Mouse (Mus musculus) left cerebral cortex, postnatal 4 days (tissue): ENCODE measurements around the gene Pdcd2l. TPM values are rescaled to one million over a fixed set of nuclear protein-coding genes. Genes with fewer than 3 reads are reported as not detected.

Experiments
- DNase-seq: peaks from one replicate; pipeline ENCODE4 v3.0.0-alpha.2; 2022
- intact Hi-C: fragments of 180-260 bp; cut with DNase I; formaldehyde crosslinking; loops from one replicate; pipeline ENCODE4 v1.15.1; 2025
- total RNA-seq, 2 experiments: library from RNA; stranded (reverse); gene quantifications; 2 replicates each; pipeline ENCODE4 v1.2.3; 2021

The Pdcd2l gene
- total RNA-seq, 2 experiments from 2014 or later, result 30.4 to 30.6 TPM

DNA sequence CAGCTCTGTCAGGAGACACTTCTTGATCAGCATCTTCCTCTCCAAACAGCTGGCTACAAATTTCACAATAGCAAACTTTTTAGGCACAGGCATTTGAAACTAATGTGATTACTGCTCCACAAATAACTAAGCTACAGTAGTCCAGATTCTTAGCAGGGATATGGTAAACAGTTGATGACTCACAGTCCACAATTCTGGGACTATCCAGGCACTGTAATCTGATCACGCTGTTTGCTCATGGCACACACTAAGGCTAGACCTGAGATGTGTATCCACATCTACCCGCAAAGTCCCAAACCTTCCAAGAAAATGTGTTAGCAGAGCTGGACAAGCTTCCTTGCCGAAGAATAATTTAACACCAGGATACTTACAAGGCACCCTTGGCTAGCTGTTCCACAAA, 38.5 kb downstream of the Pdcd2l start:
- intact Hi-C loops, result no loop called here

GRCm38 (mm10) chr7:34147193-34147592, 49.3 kb downstream of the Pdcd2l start:
- no peak for DNase-seq
- intact Hi-C loops, result no loop called here

More for the DNA sequence above, 38.5 kb downstream of the Pdcd2l start:
- DNase-seq, result no peak

- DNase-seq, result no peak
- intact Hi-C loops, result no loop called here
Observed at GRCm38 (mm10) chr7:34141123-34141522, 55.3 kb downstream of the Pdcd2l start.

DNA sequence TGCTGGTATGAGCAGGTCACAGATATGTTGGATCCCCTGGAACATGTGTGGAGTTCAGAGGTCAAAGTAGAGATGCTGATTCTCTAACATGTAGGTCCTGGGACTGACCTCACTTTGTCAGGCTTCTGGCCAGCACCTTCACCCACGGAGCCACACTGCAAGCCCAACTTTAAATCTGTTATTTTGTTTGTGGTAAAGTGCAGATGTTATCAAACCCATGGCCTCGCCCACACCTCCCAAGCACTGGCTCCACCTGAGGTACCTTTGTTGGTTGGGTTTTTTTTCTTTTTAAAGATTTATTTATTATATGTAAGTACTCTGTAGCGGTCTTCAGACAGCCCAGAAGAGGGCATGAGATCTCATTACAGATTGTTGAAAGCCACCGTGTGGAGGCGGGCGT, 57.0 kb downstream of the Pdcd2l start:
- DNase-seq, result no peak
- intact Hi-C loops, result no loop called here

Other genes starting within 250 kb of the Pdcd2l start
- gene Scgb2b27, start 182.7 kb downstream of the Pdcd2l start, total RNA-seq, result not detected
- gene Scgb1b27, start 175.2 kb downstream of the Pdcd2l start, total RNA-seq, result not detected
- not detected for gene Scgb1b30, start 101.2 kb downstream of the Pdcd2l start, total RNA-seq
- gene Wtip, start 63.4 kb downstream of the Pdcd2l start, total RNA-seq, result 10 to 100 TPM; 24.4 to 28.6 TPM
- gene Uba2, start 27.1 kb downstream of the Pdcd2l start, total RNA-seq, result 10 to 100 TPM; 83.1 to 84.0 TPM
- 100 to 1,000 TPM; 317 to 394 TPM for gene Gpi1, start 33.7 kb upstream of the Pdcd2l start, total RNA-seq
- gene Gm6096, start 54.4 kb upstream of the Pdcd2l start, total RNA-seq, result not detected
- gene 4931406P16Rik, start 116.9 kb upstream of the Pdcd2l start, total RNA-seq, result 10 to 100 TPM; 50.3 to 64.9 TPM
- gene Lsm14a, start 196.7 kb upstream of the Pdcd2l start, total RNA-seq, result 10 to 100 TPM; 65.5 to 81.3 TPM